Mouse (Mus musculus): ENCODE measurements at regions not wholly inside any gene's neighbourhood (a gene's known extent, or its start where the extent isn't known, plus 50 kb on each side); places are given as distances from the start of the nearest gene placed in this dataset.

GRCm38 (mm10) chr2:167858346-167858745 lies 73.5 kb upstream of the Ptpn1 start:
- no peak overlapping the region for H3K4me3 ChIP-seq
- 70% methylated on average over 10 of the region's 10 CpGs for WGBS
- H3K27ac ChIP-seq (replicated peaks) = no peak overlapping the region
- no peaks in the 10 kb centered on the region for H3K27me3 ChIP-seq
- ATAC-seq (ENCODE audit: low FRiP score, low read depth) = no peak
- peaks cover 13% of the 10 kb centered on the region for H3K4me1 ChIP-seq (replicated peaks)
- H3K9me3 ChIP-seq = no peaks in the 10 kb centered on the region
- no peak overlapping the region for H3K4me2 ChIP-seq
- H3K9ac ChIP-seq = no peak overlapping the region
- H3K36me3 ChIP-seq = no peaks in the 10 kb centered on the region

DNA sequence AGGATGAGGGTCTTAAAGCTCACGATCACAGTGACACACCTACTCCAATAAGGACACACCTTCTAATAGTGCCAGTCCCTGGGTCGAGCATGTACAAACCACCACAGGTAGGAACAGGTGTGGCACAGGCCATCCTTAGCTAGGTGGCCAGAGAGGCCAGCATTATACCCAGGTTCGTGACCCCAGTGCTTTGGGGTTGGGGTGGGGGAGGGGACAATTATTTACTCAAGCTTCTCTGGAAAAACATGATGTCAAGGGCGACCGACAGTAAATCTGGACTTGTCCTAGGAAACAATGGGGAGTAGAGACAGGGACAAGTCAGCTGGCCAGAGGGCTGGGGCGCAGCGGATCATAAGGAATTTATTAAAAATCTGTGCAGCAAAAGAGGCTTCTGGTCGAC lies 73.9 kb upstream of the Ptpn1 start:
- no peak overlapping the region for H3K27ac ChIP-seq (replicated peaks)
- H3K4me2 ChIP-seq = no peak overlapping the region
- WGBS = 81% methylated on average over 8 of the region's 8 CpGs
- H3K9ac ChIP-seq = no peak overlapping the region
- no peak for ATAC-seq (ENCODE audit: low FRiP score, low read depth)
- H3K4me3 ChIP-seq = no peak overlapping the region
- no peaks in the 10 kb centered on the region for H3K9me3 ChIP-seq
- H3K36me3 ChIP-seq = no peaks in the 10 kb centered on the region
- peaks cover 13% of the 10 kb centered on the region for H3K4me1 ChIP-seq (replicated peaks)
- H3K27me3 ChIP-seq = no peaks in the 10 kb centered on the region

DNA sequence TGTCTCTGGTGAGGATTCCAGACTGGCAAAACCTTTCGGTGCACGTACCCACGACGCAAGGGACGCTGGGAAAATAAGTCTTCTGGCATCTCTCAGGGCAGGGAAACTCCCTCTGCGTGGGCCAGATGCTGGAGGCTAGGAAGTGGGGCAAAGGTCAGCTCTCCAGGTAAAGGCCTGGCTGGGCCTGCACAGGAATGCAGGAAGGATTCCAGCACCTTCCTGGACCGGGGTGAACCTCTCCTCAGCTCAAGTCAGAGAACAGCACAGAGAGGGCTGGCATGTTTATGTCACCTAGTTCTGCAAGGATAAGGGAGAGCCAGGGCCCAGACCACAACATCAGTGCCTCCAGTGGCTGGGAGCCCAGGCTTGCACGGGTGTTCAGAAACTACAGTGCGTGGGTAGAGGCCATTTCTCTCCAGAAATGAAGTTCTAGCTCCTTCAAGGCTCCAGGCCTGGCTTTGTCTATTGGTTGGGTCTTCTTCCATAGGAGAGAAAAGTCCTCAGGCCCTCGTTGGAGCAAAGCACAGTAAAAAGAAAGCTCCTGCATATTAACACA lies 74.9 kb upstream of the Ptpn1 start:
- Histone ChIP-seq H3K27ac (replicated peaks) (no peak overlapping the region), H3K9me3 (no peaks in the 10 kb centered on the region), H3K4me3 (no peak overlapping the region), H3K4me1 (replicated peaks) (peaks cover 13% of the 10 kb centered on the region), H3K9ac (no peak overlapping the region), H3K36me3 (no peaks in the 10 kb centered on the region), H3K4me2 (no peak overlapping the region), H3K27me3 (no peaks in the 10 kb centered on the region)
- 87% methylated on average over 10 of the region's 10 CpGs for WGBS
- no peak for ATAC-seq (ENCODE audit: low FRiP score, low read depth)

DNA sequence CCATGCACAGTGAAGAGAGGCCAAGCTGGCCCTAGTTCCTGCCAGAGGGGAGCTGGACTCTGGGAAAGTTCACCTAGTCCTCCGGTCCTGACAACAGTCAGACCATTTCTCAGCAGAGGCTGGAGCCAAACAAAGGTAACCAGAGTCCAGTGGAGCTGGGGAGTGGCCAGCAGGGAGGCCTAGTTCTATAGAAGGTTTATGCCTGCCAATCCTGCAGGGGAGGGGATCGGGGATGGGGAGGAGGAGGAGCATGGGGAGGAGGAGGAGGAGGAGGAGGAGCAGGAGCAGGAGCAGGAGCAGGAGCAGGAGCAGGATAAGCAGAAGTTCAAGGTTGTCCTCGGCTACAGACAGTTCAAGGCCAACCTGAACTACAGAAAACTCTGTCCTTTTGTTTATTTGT lies 75.8 kb upstream of the Ptpn1 start:
- H3K4me3 ChIP-seq = no peak overlapping the region
- H3K4me1 ChIP-seq (replicated peaks) = peaks cover 13% of the 10 kb centered on the region
- no peak overlapping the region for H3K27ac ChIP-seq (replicated peaks)
- H3K9me3 ChIP-seq = no peaks in the 10 kb centered on the region
- H3K9ac ChIP-seq = no peak overlapping the region
- no peak for ATAC-seq (ENCODE audit: low FRiP score, low read depth)
- H3K4me2 ChIP-seq = no peak overlapping the region
- 61% methylated on average over 3 of the region's 3 CpGs for WGBS
- no peaks in the 10 kb centered on the region for H3K27me3 ChIP-seq
- H3K36me3 ChIP-seq = no peaks in the 10 kb centered on the region

- no peaks in the 10 kb centered on the region for H3K27me3 ChIP-seq
- no peak overlapping the region for H3K9ac ChIP-seq
- no peak overlapping the region for H3K4me3 ChIP-seq
- H3K4me2 ChIP-seq = no peak overlapping the region
- H3K36me3 ChIP-seq = no peaks in the 10 kb centered on the region
- WGBS = 90% methylated on average over 1 of the region's 1 CpGs
- H3K9me3 ChIP-seq = no peaks in the 10 kb centered on the region
- ATAC-seq (ENCODE audit: low FRiP score, low read depth) = no peak
- H3K27ac ChIP-seq (replicated peaks) = no peak overlapping the region
- no peaks in the 10 kb centered on the region for H3K4me1 ChIP-seq (replicated peaks)
Measured at GRCm38 (mm10) chr2:167854060-167854459, 77.8 kb upstream of the Ptpn1 start.

GRCm38 (mm10) chr2:167853411-167853821 lies 78.4 kb upstream of the Ptpn1 start:
- no peak overlapping the region for H3K27ac ChIP-seq (replicated peaks)
- H3K4me1 ChIP-seq (replicated peaks) = no peaks in the 10 kb centered on the region
- H3K36me3 ChIP-seq = no peaks in the 10 kb centered on the region
- WGBS = 82% methylated on average over 8 of the region's 8 CpGs
- no peaks in the 10 kb centered on the region for H3K9me3 ChIP-seq
- H3K9ac ChIP-seq = no peak overlapping the region
- no peaks in the 10 kb centered on the region for H3K27me3 ChIP-seq
- H3K4me2 ChIP-seq = no peak overlapping the region
- no peak overlapping the region for H3K4me3 ChIP-seq
- no peak for ATAC-seq (ENCODE audit: low FRiP score, low read depth)

DNA sequence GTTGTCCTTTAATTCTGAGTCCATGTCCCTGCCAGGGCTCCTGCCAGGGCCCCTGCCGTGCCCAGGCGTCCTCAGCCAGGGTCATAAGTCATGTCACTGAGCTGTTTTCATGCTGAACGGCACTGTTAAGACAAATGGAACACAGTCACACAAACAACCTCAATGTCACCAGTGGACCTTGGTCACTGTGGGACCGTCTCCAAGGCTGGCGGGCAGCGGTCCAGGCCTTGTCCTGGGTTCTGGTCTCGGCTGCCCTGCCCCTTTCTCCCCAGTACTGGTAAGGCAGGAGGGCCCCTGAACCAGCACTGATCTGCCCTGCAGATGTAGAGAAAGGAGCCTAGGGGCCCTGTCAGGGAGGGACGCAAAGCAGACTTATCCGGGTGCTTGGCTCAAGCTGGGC lies 79.3 kb upstream of the Ptpn1 start:
- no peak for ATAC-seq (ENCODE audit: low FRiP score, low read depth)
- Histone ChIP-seq H3K27me3 (no peaks in the 10 kb centered on the region), H3K9ac (no peak overlapping the region), H3K9me3 (no peaks in the 10 kb centered on the region), H3K4me3 (no peak overlapping the region), H3K36me3 (no peaks in the 10 kb centered on the region), H3K4me1 (replicated peaks) (no peaks in the 10 kb centered on the region), H3K27ac (replicated peaks) (no peak overlapping the region), H3K4me2 (no peak overlapping the region)
- 69% methylated on average over 9 of the region's 9 CpGs for WGBS

GRCm38 (mm10) chr2:167851216-167851896 lies 80.5 kb upstream of the Ptpn1 start:
- 46% methylated on average over 11 of the region's 11 CpGs for WGBS

DNA sequence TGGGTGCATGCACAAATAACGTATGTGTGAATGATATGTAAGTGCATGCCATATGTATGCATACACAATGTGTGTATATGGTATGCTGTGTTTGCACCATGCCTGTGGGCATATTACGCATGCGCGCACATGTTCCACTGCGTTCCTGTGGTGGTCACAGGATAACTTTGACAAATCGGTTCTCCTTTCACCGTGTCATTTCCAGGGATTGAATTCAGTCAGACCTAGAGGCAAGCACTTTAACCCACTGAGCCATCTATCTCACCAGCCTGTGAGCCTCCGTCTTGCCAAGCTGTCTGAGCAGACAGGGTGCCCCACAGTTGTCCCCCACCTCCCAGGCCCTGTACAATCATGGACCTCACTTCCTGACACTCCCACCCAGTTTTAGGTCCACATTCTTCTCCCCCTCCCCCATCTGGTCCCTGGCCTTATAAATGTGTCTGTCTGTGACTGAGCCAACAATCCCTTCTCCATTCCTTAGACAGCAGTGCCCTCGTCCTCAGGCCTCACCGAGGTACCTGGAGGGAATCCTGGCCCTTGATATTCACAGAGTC lies 81.8 kb upstream of the Ptpn1 start:
- H3K9ac ChIP-seq = no peak overlapping the region
- 79% methylated on average over 10 of the region's 10 CpGs for WGBS
- no peaks in the 10 kb centered on the region for H3K9me3 ChIP-seq
- no peak for ATAC-seq (ENCODE audit: low FRiP score, low read depth)
- no peak overlapping the region for H3K27ac ChIP-seq (replicated peaks)
- no peaks in the 10 kb centered on the region for H3K4me1 ChIP-seq (replicated peaks)
- no peak overlapping the region for H3K4me3 ChIP-seq
- no peak overlapping the region for H3K4me2 ChIP-seq
- no peaks in the 10 kb centered on the region for H3K27me3 ChIP-seq
- H3K36me3 ChIP-seq = no peaks in the 10 kb centered on the region

More at GRCm38 (mm10) chr2:167851216-167851896, 80.5 kb upstream of the Ptpn1 start:
- H3K9me3 ChIP-seq = no peaks in the 10 kb centered on the region
- no peak overlapping the region for H3K9ac ChIP-seq
- no peak overlapping the region for H3K27ac ChIP-seq (replicated peaks)
- no peaks in the 10 kb centered on the region for H3K4me1 ChIP-seq (replicated peaks)
- no peaks in the 10 kb centered on the region for H3K27me3 ChIP-seq
- no peak overlapping the region for H3K4me2 ChIP-seq
- H3K4me3 ChIP-seq = no peak overlapping the region
- no peaks in the 10 kb centered on the region for H3K36me3 ChIP-seq
- ATAC-seq (ENCODE audit: low FRiP score, low read depth) = no peak

- Histone ChIP-seq H3K27me3 (no peaks in the 10 kb centered on the region), H3K9me3 (no peaks in the 10 kb centered on the region), H3K27ac (replicated peaks) (no peak overlapping the region), H3K4me1 (replicated peaks) (no peaks in the 10 kb centered on the region), H3K36me3 (no peaks in the 10 kb centered on the region), H3K9ac (no peak overlapping the region), H3K4me2 (no peak overlapping the region), H3K4me3 (no peak overlapping the region)
- WGBS = 79% methylated on average over 7 of the region's 7 CpGs
- ATAC-seq (ENCODE audit: low FRiP score, low read depth) = no peak
Measured at GRCm38 (mm10) chr2:167848468-167849440, 83.1 kb upstream of the Ptpn1 start.

- Histone ChIP-seq H3K9ac (no peak overlapping the region), H3K27ac (replicated peaks) (no peak overlapping the region), H3K4me1 (replicated peaks) (no peaks in the 10 kb centered on the region), H3K4me3 (no peak overlapping the region), H3K36me3 (no peaks in the 10 kb centered on the region), H3K9me3 (no peaks in the 10 kb centered on the region), H3K4me2 (no peak overlapping the region), H3K27me3 (no peaks in the 10 kb centered on the region)
- 82% methylated on average over 12 of the region's 12 CpGs for WGBS
- ATAC-seq (ENCODE audit: low FRiP score, low read depth) = no peak
Measured at GRCm38 (mm10) chr2:167847281-167848077, 84.4 kb upstream of the Ptpn1 start.

Data from hindbrain, embryonic 15.5 days (tissue).